Mouse (Mus musculus) myocyte (in vitro differentiated cells): Measurements from ENCODE around the gene Tarbp2. TPM values are rescaled to one million over a fixed set of nuclear protein-coding genes. Genes with fewer than 3 reads are reported as not detected.

Source experiments
- H3K27me3 ChIP-seq: one replicate; pipeline ENCODE4 v1.6.1; 2011; ENCODE audit not compliant: control insufficient read depth, insufficient read depth, insufficient read length
- H3K36me3 ChIP-seq: one replicate; pipeline ENCODE4 v1.6.1; 2011; ENCODE audit not compliant: control insufficient read depth, insufficient read depth
- H3K4me2 ChIP-seq: one replicate; pipeline ENCODE4 v1.6.1; 2011; ENCODE audit warnings: low read depth, control low read depth
- H3K4me3 ChIP-seq: one replicate; pipeline ENCODE4 v1.5.1; 2011; ENCODE audit warnings: mild to moderate bottlenecking, control low read depth, moderate library complexity
- H3K79me2 ChIP-seq: one replicate; pipeline ENCODE4 v1.6.1; 2011; ENCODE audit not compliant: control insufficient read depth, insufficient read depth
- H3ac ChIP-seq: one replicate; pipeline ENCODE4 v1.6.1; 2011; ENCODE audit not compliant: control insufficient read depth, insufficient read length
- CEBPB ChIP-seq: IDR thresholded peaks from 2 replicates; pipeline ENCODE4 v1.6.1; 2011; ENCODE audit warnings: mild to moderate bottlenecking, moderate library complexity; ENCODE audit not compliant: poor library complexity, insufficient read depth, severe bottlenecking
- E2F4 ChIP-seq: IDR thresholded peaks from one replicate; pipeline ENCODE4 v1.6.1; 2011; ENCODE audit warnings: mild to moderate bottlenecking, control low read depth, moderate library complexity; ENCODE audit not compliant: insufficient read depth
- MAX ChIP-seq: IDR thresholded peaks from one replicate; pipeline ENCODE4 v1.6.1; 2011; ENCODE audit warnings: low read depth, mild to moderate bottlenecking, control low read depth
- MYOD1 ChIP-seq, 3 experiments: IDR thresholded peaks; one replicate each; pipeline ENCODE4 v1.6.1; 2011; ENCODE audit warnings: control low read depth in 2 of 3, low read depth in 2 of 3, mild to moderate bottlenecking in 2 of 3, moderate library complexity in 1 of 3; ENCODE audit not compliant: insufficient read length in 2 of 3, control insufficient read depth in 1 of 3
- MYOG ChIP-seq, 3 experiments: IDR thresholded peaks; one replicate each; pipeline ENCODE4 v1.6.1; 2011; ENCODE audit warnings: control low read depth in 2 of 3, low read depth in 2 of 3, mild to moderate bottlenecking in 2 of 3; ENCODE audit not compliant: insufficient read length in 2 of 3, control insufficient read depth in 1 of 3, insufficient read depth in 1 of 3
- POLR2A ChIP-seq: IDR thresholded peaks from one replicate; pipeline ENCODE4 v1.6.1; 2011; ENCODE audit warnings: low read depth, mild to moderate bottlenecking, control low read depth, moderate library complexity; ENCODE audit not compliant: insufficient read length
- POLR2AphosphoS2 ChIP-seq: IDR thresholded peaks from one replicate; pipeline ENCODE4 v1.6.1; 2011; ENCODE audit warnings: low read depth, control low read depth; ENCODE audit not compliant: insufficient read length
- REST ChIP-seq: IDR thresholded peaks from one replicate; pipeline ENCODE4 v1.6.1; 2011; ENCODE audit warnings: mild to moderate bottlenecking, control low read depth, moderate library complexity; ENCODE audit not compliant: insufficient read depth, insufficient read length
- SRF ChIP-seq: IDR thresholded peaks from one replicate; pipeline ENCODE4 v1.6.1; 2011; ENCODE audit warnings: low read depth; ENCODE audit not compliant: control insufficient read depth, insufficient read length
- TCF12 ChIP-seq: IDR thresholded peaks from one replicate; pipeline ENCODE4 v1.6.1; 2011; ENCODE audit warnings: mild to moderate bottlenecking, control low read depth; ENCODE audit not compliant: poor library complexity, insufficient read depth, severe bottlenecking
- TCF3 ChIP-seq: IDR thresholded peaks from one replicate; pipeline ENCODE4 v1.6.1; 2011; ENCODE audit warnings: low read depth, control low read depth; ENCODE audit not compliant: insufficient read length
- USF1 ChIP-seq: IDR thresholded peaks from one replicate; pipeline ENCODE4 v1.6.1; 2011; ENCODE audit warnings: low read depth, mild to moderate bottlenecking, control low read depth, moderate library complexity
- polyA plus RNA-seq: library from polyadenylated mRNA; unstranded; fragments of >200 nt; fragmentation: generic; extraction: Trizol; gene quantifications from one replicate; pipeline ENCODE4 v1.2.1, GENCODE M21; 2012; ENCODE audit warnings: missing spikeins

Gene Tarbp2
- polyA plus RNA-seq, 1 experiment: 76.2 TPM

GRCm38 (mm10) chr15:102510590-102511284 is 7.3 kb upstream of the Tarbp2 start:
- TF ChIP-seq SRF: no peak
- no peak for TF ChIP-seq REST
- TF ChIP-seq POLR2AphosphoS2: peak; percentile 58
- no peak for TF ChIP-seq TCF3
- peak; percentile 68 for TF ChIP-seq USF1
- TF ChIP-seq TCF12: no peak
- TF ChIP-seq MYOD1 (IDR thresholded peaks at IDR 0.05; ENCODE audit: control insufficient read depth in 1 of 3, insufficient read length in 2 of 3, low read depth in 2 of 3): peak in 1 of 3 experiments; percentile 23
- peak in 1 of 3 experiments; percentile 15 for TF ChIP-seq MYOG (IDR thresholded peaks at IDR 0.05; ENCODE audit: control insufficient read depth in 1 of 3, insufficient read depth in 1 of 3, insufficient read length in 2 of 3, low read depth in 2 of 3)
- TF ChIP-seq E2F4: no peak
- TF ChIP-seq POLR2A: peak; percentile 10
- no peak for TF ChIP-seq CEBPB
- TF ChIP-seq MAX: no peak
- Histone ChIP-seq H3K27me3 (no peaks in the 10 kb centered on the region), H3K36me3 (no peaks in the 10 kb centered on the region), H3ac (no peak overlapping the region), H3K4me2 (peak overlapping the region; percentile 71), H3K79me2 (no peaks in the 10 kb centered on the region), H3K4me3 (peak overlapping the region; percentile 15)

GRCm38 (mm10) chr15:102511285-102511833 is 6.6 kb upstream of the Tarbp2 start:
- no peaks in the 10 kb centered on the region for H3K79me2 ChIP-seq
- TF ChIP-seq MYOG (IDR thresholded peaks at IDR 0.05; ENCODE audit: control insufficient read depth in 1 of 3, insufficient read depth in 1 of 3, insufficient read length in 2 of 3, low read depth in 2 of 3) (no peak), MYOD1 (IDR thresholded peaks at IDR 0.05; ENCODE audit: control insufficient read depth in 1 of 3, insufficient read length in 2 of 3, low read depth in 2 of 3) (no peak), SRF (no peak), POLR2A (no peak), POLR2AphosphoS2 (no peak), REST (no peak), USF1 (no peak), MAX (no peak), CEBPB (no peak), TCF12 (no peak), E2F4 (no peak), TCF3 (no peak)
- H3K27me3 ChIP-seq: no peaks in the 10 kb centered on the region
- H3K36me3 ChIP-seq: no peaks in the 10 kb centered on the region
- H3K4me3 ChIP-seq: peak overlapping the region; percentile 15
- no peak overlapping the region for H3ac ChIP-seq
- peak overlapping the region; percentile 71 for H3K4me2 ChIP-seq

- Histone ChIP-seq H3K27me3 (no peaks in the 10 kb centered on the region), H3K36me3 (no peaks in the 10 kb centered on the region), H3K79me2 (no peaks in the 10 kb centered on the region), H3K4me3 (no peak overlapping the region), H3ac (no peak overlapping the region), H3K4me2 (no peak overlapping the region)
- TF ChIP-seq E2F4: no peak
- no peak for TF ChIP-seq POLR2A
- no peak for TF ChIP-seq TCF3
- TF ChIP-seq REST: no peak
- no peak for TF ChIP-seq POLR2AphosphoS2
- TF ChIP-seq MAX: no peak
- no peak for TF ChIP-seq TCF12
- TF ChIP-seq MYOD1 (IDR thresholded peaks at IDR 0.05; ENCODE audit: control insufficient read depth in 1 of 3, insufficient read length in 2 of 3, low read depth in 2 of 3): no peak
Observed at GRCm38 (mm10) chr15:102512010-102512409, 6.0 kb upstream of the Tarbp2 start.

- Histone ChIP-seq H3K4me2 (no peak overlapping the region), H3ac (no peak overlapping the region), H3K27me3 (no peaks in the 10 kb centered on the region), H3K4me3 (no peak overlapping the region), H3K79me2 (no peaks in the 10 kb centered on the region), H3K36me3 (no peaks in the 10 kb centered on the region)
- TF ChIP-seq USF1 (no peak), E2F4 (no peak), POLR2AphosphoS2 (no peak), TCF3 (no peak), MAX (no peak), MYOD1 (IDR thresholded peaks at IDR 0.05; ENCODE audit: control insufficient read depth in 1 of 3, insufficient read length in 2 of 3, low read depth in 2 of 3) (no peak), TCF12 (no peak), SRF (no peak)
Observed at GRCm38 (mm10) chr15:102512471-102512870, 5.5 kb upstream of the Tarbp2 start.

- Histone ChIP-seq H3K4me2 (no peak overlapping the region), H3K4me3 (no peak overlapping the region), H3K36me3 (no peaks in the 10 kb centered on the region), H3K79me2 (no peaks in the 10 kb centered on the region), H3ac (no peak overlapping the region), H3K27me3 (no peaks in the 10 kb centered on the region)
- TF ChIP-seq E2F4 (no peak), MYOD1 (IDR thresholded peaks at IDR 0.05; ENCODE audit: control insufficient read depth in 1 of 3, insufficient read length in 2 of 3, low read depth in 2 of 3) (no peak), TCF3 (no peak), MYOG (IDR thresholded peaks at IDR 0.05; ENCODE audit: control insufficient read depth in 1 of 3, insufficient read depth in 1 of 3, insufficient read length in 2 of 3, low read depth in 2 of 3) (no peak), USF1 (no peak), POLR2AphosphoS2 (no peak), POLR2A (no peak), TCF12 (no peak), SRF (no peak), MAX (no peak)
Observed at GRCm38 (mm10) chr15:102513004-102513403, 5.0 kb upstream of the Tarbp2 start.
